Mouse (Mus musculus) ES-E14 (cell line): Measurements from ENCODE around the gene Hipk2. TPM values are rescaled to one million over a fixed set of nuclear protein-coding genes. Genes with fewer than 3 reads are reported as not detected.

Experiments
- DNase-seq: peaks from one replicate; pipeline ENCODE4 v3.0.0-alpha.2; 2013; ENCODE audit warnings: low read depth, low spot score
- H3K27ac ChIP-seq: 2 replicates; pipeline ENCODE4 v1.5.1; 2012; ENCODE audit warnings: low read depth, mild to moderate bottlenecking, low read length, moderate library complexity, mixed read lengths; ENCODE audit not compliant: poor library complexity, insufficient read depth, severe bottlenecking
- H3K36me3 ChIP-seq: 2 replicates; pipeline ENCODE4 v1.6.1; 2012; ENCODE audit warnings: mild to moderate bottlenecking, low read length, moderate library complexity, mixed read lengths; ENCODE audit not compliant: control insufficient read depth, poor library complexity, insufficient read depth, severe bottlenecking
- H3K4me1 ChIP-seq, 2 experiments: fragments of 150-350 bp in 1 of 2; sonication (generic) in 1 of 2; 2 replicates each; pipeline ENCODE4 v1.6.1; 2012; ENCODE audit warnings: low read length in 2 of 2, mild to moderate bottlenecking in 1 of 2, mixed read lengths in 1 of 2; ENCODE audit not compliant: control insufficient read depth in 2 of 2, insufficient read depth in 2 of 2, poor library complexity in 1 of 2
- H3K4me3 ChIP-seq, 2 experiments: fragments of 150-350 bp in 1 of 2; sonication (generic) in 1 of 2; 2 replicates each; pipeline ENCODE4 v1.5.1; 2012; ENCODE audit warnings: low read length in 2 of 2, low read depth in 1 of 2, mild to moderate bottlenecking in 1 of 2, mixed read lengths in 1 of 2; ENCODE audit not compliant: insufficient read depth in 1 of 2, poor library complexity in 1 of 2, severe bottlenecking in 1 of 2
- H3K9ac ChIP-seq: 2 replicates; pipeline ENCODE4 v1.6.1; 2012; ENCODE audit warnings: low read depth, mild to moderate bottlenecking, low read length, mixed read lengths; ENCODE audit not compliant: poor library complexity, insufficient read depth, severe bottlenecking
- H3K9me3 ChIP-seq: fragments of 150-350 bp; sonication (generic); 2 replicates; pipeline ENCODE4 v1.6.1; 2012; ENCODE audit warnings: low read depth, mild to moderate bottlenecking, low read length; ENCODE audit not compliant: control insufficient read depth, insufficient read depth
- CHD2 ChIP-seq: IDR thresholded peaks from 2 replicates; pipeline ENCODE4 v1.6.1; 2014; ENCODE audit warnings: mild to moderate bottlenecking, low read depth, low read length, inconsistent platforms
- HCFC1 ChIP-seq: IDR thresholded peaks from 2 replicates; pipeline ENCODE4 v1.6.1; 2012; ENCODE audit warnings: low read length, inconsistent platforms, borderline replicate concordance; ENCODE audit not compliant: insufficient read depth
- MAFK ChIP-seq: IDR thresholded peaks from 2 replicates; pipeline ENCODE4 v1.6.1; 2014; ENCODE audit warnings: mild to moderate bottlenecking, low read depth, low read length, inconsistent platforms; ENCODE audit not compliant: insufficient read depth
- ZC3H11A ChIP-seq: IDR thresholded peaks from 2 replicates; pipeline ENCODE4 v1.6.1; 2012; ENCODE audit warnings: low read depth, mild to moderate bottlenecking, inconsistent platforms, low read length, borderline replicate concordance
- ZNF384 ChIP-seq: IDR thresholded peaks from 2 replicates; pipeline ENCODE4 v1.6.1; 2012; ENCODE audit warnings: low read depth, low read length, inconsistent platforms
- in situ Hi-C, 2 experiments: fragments of 600-800 bp; cut with MboI; formaldehyde crosslinking; loops; one replicate each; pipeline ENCODE4 v1.15.1; 2025; ENCODE audit warnings: low sequenced_read_pairs in 2 of 2, inconsistent platforms in 1 of 2; ENCODE audit not compliant: unreplicated experiment in 2 of 2
- total RNA-seq: library from RNA; depleted of rRNA; stranded (reverse); fragments of 300-350 nt; gene quantifications from 2 replicates; pipeline ENCODE4 v1.2.3, GENCODE M21; 2012

Hipk2 gene
- total RNA-seq, 1 experiment: 7.0 TPM

GRCm38 (mm10) chr6:38892017-38892416, 16.1 kb upstream of the Hipk2 start:
- H3K36me3 ChIP-seq: no peaks in the 10 kb centered on the region
- no peak for TF ChIP-seq ZC3H11A
- TF ChIP-seq HCFC1: no peak
- TF ChIP-seq MAFK: no peak
- TF ChIP-seq ZNF384: no peak
- TF ChIP-seq CHD2: no peak
- no peaks in the 10 kb centered on the region for H3K4me1 ChIP-seq
- H3K9me3 ChIP-seq: no peaks in the 10 kb centered on the region
- in situ Hi-C loops: no loop called here
- no peak overlapping the region for H3K9ac ChIP-seq
- no peak overlapping the region for H3K4me3 ChIP-seq
- H3K27ac ChIP-seq: no peak overlapping the region
- no peak for DNase-seq

- no peak overlapping the region for H3K4me3 ChIP-seq
- no peak overlapping the region for H3K27ac ChIP-seq
- no peaks in the 10 kb centered on the region for H3K36me3 ChIP-seq
- in situ Hi-C loops: no loop called here
- no peak overlapping the region for H3K9ac ChIP-seq
- no peak for DNase-seq
- H3K4me1 ChIP-seq: no peaks in the 10 kb centered on the region
- no peak for TF ChIP-seq HCFC1
- H3K9me3 ChIP-seq: no peaks in the 10 kb centered on the region
Observed at GRCm38 (mm10) chr6:38889156-38889555, 13.2 kb upstream of the Hipk2 start.

- no peaks in the 10 kb centered on the region for H3K36me3 ChIP-seq
- no peak overlapping the region for H3K9ac ChIP-seq
Observed at GRCm38 (mm10) chr6:38887436-38887835, 11.5 kb upstream of the Hipk2 start.

GRCm38 (mm10) chr6:38885132-38885531, 9.2 kb upstream of the Hipk2 start:
- no peak for TF ChIP-seq HCFC1
- no peak for TF ChIP-seq ZNF384
- no peak for TF ChIP-seq CHD2
- no peak for TF ChIP-seq ZC3H11A
- TF ChIP-seq MAFK: no peak
- DNase-seq: no peak
- no peak overlapping the region for H3K9ac ChIP-seq
- H3K27ac ChIP-seq: no peak overlapping the region
- H3K4me1 ChIP-seq: no peaks in the 10 kb centered on the region
- no peak overlapping the region for H3K4me3 ChIP-seq
- no peaks in the 10 kb centered on the region for H3K36me3 ChIP-seq
- in situ Hi-C loops: no loop called here
- H3K9me3 ChIP-seq: no peaks in the 10 kb centered on the region

More at GRCm38 (mm10) chr6:38887436-38887835, 11.5 kb upstream of the Hipk2 start:
- in situ Hi-C loops: no loop called here
- H3K4me1 ChIP-seq: no peaks in the 10 kb centered on the region
- H3K27ac ChIP-seq: no peak overlapping the region
- no peak for DNase-seq
- TF ChIP-seq ZC3H11A (no peak), HCFC1 (no peak), MAFK (no peak), ZNF384 (no peak), CHD2 (no peak)
- no peak overlapping the region for H3K4me3 ChIP-seq
- no peaks in the 10 kb centered on the region for H3K9me3 ChIP-seq

GRCm38 (mm10) chr6:38884482-38884881, 8.5 kb upstream of the Hipk2 start:
- Histone ChIP-seq H3K4me1 (no peaks in the 10 kb centered on the region), H3K4me3 (no peak overlapping the region), H3K27ac (no peak overlapping the region), H3K36me3 (no peaks in the 10 kb centered on the region), H3K9ac (no peak overlapping the region), H3K9me3 (no peaks in the 10 kb centered on the region)
- in situ Hi-C loops: no loop called here
- TF ChIP-seq HCFC1: no peak
- no peak for TF ChIP-seq ZNF384
- DNase-seq: no peak
